Mouse (Mus musculus): ENCODE data around the gene Pgpep1.

Gene Pgpep1

DNA sequence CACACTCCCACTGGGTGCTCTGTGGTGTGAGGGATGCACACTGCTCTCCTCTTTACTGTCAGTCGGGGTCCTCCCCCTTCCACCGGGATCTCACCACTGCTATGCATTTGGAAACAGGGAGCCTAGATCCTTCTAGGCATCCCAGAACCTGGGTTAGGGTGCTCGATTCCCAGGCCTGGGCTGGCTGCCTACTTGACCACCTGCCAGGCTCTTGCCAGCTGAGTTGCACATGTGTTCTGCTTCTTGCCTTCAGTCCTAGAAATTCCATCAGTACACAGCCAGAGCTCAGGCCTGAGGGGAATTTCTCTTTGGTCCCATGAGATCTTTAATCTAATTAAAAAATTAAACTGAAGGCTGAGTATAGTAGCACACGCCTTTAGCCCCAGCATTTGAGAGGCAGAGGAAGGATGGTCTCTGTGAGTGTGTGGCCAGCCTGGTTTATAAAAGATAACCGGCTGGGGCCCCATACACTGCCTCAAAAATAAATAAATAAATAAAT lies 29.8 kb upstream of the Pgpep1 start:
- no peak for DNase-seq

DNA sequence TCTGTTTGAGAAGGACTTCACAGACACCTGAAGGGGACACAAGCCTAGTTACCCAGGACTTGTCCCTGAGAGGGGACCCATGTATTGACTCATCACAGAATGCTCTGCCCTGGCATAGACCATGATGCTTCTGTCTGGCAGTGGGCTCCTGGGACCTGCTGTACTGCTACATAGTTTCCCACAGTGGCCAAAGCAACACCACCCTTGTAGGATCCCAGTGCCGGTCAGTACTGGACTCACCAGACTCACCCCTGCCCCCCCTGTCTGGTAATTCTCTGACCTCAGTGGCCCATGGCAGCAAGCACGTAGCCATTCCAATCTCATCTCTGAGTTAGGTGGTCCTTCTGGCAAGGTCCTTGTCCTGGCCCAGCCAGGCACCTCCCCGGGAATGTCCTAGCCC lies 27.9 kb upstream of the Pgpep1 start:
- DNase-seq = no peak

DNA sequence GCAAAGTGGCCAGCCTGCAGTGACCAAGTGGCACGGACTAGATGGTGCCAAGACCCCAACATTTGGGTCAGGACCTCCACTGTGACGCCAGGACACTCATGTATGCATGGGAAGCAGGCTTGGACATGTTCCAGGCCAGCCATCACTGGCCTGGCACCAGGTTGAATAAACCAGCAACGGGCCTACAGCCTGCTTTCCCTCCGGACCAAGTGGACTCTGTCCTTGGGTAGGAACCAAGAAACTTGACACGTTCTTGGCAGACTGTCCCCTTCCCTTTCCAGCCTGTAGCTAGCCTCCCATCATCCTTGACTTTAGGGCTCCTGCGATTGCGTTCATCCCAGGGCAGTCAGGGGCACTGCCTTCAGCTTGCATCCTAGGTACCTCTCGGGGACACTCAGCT lies 27.4 kb upstream of the Pgpep1 start:
- no peak for DNase-seq

DNA sequence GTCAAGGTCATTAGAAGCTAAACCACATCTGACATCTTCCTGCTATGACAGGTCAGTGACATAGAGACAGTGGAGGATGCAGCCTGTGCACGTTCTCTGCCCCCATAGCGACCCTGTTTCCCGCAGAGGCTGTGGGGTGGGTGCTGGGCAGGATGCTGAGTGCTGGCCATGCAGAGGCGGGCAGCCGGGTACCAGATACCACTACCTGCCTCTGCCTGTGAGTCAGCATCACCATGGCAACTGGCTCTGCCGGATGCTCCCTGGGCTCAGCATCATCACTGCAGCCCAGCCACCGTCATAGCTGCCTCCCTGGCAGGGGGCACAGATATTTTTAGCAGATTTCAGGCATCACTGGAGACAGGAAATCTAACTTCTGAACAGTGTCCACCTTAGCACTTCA lies 24.1 kb upstream of the Pgpep1 start:
- DNase-seq = no peak

DNA sequence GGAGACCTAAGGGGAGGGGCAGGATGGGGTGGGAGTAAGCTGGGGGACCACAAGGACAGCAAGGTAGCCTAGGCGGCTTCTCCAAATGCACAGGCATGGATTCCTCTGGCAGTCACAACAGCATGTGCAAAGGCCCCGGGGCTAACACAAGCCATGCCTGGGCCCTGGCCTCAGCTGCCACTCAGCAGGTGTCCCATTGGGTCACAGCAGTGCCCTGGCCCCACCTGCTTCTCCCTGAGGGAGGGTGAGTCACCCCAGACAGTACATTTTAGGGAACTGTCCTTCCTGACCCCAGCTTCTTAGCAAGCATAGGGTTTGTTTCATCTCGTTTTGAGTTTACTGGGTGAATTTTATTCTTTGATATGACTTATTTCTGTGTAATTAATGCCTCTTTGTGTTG lies 22.5 kb upstream of the Pgpep1 start:
- DNase-seq = no peak

DNA sequence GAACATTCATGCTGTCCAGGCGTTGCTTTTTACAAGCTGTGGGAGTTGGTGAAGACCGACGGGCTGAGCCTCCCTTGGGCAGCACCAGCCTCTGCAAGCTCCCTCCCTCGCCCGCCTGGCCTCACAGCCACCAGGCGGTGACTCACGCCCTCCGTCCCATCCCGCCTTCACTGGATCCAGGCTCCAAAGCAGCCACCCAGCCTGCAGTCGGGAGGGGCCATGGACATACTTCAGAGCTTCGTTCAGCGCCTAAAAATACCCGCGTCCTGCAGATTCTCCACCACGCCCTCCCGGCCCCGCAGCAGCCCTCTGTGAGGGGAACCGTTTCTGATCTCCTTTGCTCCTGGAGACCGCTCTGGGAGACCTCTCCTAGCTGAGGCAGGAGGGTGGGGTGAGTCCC lies 22.0 kb upstream of the Pgpep1 start:
- no peak for DNase-seq

DNA sequence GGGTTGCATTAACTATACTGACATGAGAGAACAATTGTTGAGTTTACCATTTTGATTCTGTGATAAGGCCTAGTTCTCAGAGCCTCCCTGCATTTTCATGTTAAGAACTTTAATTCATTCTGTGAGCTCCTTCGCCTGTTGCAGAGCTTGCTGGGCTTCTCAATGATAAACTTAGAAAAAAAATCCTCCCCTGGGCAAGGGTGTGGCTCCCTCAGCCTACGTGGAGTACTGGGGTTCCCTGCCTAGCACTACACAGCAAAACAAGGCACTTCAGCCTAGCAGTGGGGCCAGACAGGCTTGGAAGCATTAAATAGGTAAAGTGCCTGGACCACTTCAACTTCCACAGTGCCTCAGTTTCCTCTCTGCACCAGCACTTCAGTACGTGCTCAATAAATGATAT lies 21.2 kb upstream of the Pgpep1 start:
- no peak for DNase-seq

DNA sequence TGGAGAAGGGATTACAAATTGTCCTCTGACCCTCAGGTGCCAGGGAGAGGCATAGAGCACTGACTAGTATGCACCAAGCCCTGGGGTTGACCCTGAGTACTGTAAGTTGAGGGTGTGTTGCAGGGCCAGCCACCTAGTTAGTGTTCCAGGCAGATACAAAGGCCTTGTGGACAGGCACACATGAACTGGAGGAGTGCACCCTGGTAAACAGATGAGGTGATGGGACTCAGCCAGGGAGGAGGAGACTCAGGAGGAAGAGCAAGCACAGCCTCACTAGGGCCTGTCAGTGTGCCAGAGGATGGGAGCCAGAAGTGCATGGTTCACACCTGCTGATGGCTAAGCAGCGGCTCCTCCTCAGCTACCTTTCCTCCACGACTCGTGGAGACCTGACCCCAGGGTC lies 19.9 kb upstream of the Pgpep1 start:
- DNase-seq = no peak

DNA sequence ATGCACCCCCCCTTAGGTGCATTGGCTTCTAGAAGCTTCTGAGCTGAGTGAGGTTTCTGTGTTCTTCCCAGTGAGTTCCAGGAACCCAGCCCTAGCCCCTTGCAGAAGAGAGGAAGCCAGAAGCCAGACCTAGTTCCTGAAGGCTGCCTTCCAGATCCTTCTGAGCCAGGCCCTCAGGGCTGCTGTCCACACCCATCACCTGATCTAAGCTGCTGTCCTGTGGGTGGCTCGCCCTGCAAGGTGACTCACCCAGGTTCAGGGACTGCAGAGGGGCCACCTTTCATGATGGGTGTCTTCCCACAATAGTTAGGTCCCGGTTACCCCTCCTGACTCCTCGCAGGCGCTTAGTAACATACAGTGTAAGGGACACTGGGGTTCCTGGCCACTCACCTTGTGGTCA lies 19.2 kb upstream of the Pgpep1 start:
- no peak for DNase-seq

DNA sequence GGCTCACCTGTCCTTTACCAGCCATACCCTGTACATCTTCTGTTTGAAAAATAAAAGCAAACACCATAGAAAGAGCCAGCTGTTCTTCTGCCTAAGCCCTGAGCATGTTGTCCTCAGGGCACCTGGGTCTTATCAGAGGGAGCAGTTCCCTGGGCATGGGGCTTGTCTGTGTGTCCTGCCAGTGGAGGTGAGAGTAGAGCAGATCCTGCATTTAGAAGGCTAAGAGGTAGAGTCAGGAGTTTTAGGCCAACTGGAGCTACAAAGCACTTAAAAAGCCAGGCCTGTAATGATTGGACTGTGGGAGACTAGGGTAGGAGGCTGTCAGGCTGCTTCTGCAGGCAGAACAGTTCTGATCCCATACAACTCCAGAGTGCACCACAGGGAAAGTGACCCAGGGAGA lies 18.5 kb upstream of the Pgpep1 start:
- no peak for DNase-seq

DNA sequence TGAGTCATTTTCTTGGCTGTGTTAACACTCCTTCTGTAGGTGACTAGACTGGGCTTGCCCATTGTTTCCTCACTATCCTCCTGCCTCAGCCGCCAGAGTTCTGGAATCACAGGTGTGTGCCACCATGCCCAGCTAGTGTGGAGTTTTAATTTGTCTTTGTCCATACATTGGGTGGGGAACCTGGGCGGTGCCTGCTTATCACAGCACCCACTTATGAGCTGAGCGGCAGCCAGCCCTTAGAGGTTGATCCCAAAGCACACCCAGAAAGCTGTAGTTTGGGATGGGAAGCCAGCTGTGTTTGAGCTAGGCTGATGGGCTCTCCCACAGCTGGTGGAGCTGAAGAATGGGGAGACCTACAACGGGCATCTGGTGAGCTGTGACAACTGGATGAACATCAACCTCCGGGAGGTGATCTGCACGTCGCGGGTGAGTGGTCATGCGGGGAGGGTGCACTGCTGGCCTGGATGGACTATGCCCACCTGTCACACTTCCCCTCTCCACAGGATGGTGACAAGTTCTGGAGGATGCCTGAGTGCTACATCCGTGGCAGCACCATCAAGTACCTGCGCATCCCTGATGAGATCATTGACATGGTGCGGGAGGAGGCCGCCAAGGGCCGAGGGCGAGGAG lies 17.4 kb upstream of the Pgpep1 start:
- DNase-seq = no peak

DNA sequence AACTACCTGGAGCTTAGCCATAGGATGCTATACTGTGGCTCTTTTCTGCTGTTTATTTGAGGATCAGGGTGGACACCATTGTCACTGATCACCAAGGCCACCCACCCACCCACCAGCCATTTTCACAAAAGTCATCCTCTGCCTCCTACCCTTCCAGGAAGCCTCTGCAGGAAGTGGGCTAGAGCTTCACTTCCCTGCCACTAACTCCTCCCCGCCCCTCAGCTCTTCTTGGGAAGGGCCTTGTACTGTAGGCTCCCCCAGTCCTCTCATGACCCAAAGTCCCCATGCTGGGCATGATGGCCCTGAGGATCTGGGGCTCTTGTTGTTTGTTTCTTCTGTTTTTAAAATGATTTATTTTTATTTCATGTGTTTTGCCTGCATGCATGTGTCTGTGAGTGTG lies 15.1 kb upstream of the Pgpep1 start:
- peak; percentile 82 for DNase-seq

DNA sequence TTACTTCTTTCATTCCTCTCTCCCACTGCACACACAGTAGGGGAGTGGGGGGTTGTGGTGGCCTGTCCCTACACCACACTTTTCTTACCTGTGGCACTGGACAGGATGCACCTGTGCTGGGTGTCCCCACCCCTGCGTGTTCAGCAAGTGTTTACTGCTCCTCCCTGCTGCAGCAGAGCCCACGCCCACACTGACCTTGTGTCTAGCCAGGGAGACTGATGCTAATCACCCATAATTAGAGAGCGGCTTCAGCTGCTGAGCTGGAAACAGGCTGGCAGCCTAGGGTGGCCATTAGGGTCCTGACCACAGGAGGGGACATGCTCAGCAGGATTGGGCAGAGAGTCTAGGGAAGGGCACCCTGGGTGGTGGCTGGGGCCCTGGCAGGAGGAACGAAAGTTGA lies 14.5 kb upstream of the Pgpep1 start:
- DNase-seq = no peak

DNA sequence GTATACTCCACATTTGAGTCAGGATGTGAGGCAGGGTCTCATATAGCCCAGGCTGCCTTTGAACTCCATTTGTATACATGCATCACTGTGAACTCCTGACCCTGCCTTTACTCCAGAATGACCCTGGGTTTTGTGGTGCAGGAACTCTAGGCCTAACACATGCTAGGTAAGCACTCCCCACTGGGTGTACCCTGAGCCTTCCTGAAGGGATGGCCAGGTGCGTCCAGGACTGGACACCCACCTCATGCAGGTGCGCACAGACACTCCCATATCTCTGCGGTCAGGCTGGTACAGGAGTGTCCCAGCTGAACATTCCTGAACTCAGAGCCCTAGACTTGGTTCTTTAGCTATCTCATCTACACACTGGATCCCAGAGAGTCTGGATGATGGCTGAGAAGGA lies 13.9 kb upstream of the Pgpep1 start:
- DNase-seq = no peak

DNA sequence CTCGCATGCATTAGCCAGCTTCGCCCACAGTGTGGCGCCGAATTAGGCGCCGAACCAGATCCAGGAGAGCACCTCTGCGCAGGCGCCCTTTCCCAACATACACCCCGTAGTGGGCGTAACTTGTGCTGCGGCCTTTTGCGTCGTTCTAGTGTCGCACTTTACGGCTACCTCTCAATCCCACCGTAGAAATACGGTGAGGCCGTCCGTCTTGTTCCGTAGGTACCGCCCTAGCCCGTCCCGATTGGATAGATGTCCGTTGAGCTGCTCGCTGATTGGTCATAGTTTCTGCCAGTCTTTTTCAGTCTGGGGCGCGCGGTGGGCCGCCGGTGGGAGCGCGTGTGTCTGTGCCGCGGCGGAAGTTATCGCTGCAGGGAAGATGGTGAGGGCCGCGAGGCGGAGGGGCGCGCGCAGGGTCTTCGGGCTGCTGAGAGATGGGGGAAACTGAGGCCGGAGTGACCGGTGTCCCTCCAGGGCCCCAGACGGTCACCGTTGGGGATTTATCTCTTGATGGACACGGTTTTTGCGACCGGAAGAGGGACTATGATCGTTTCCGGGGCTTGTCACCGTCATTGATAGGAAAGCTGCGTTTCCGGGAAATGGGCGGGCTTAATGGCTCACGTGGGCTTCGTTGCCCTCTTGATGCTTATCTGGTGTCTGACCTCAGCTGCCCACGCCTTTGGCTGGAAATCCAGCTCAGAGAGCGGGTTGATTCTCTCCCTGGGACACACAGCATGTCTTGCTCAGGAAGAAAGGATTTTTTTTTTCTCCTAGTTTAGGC lies 13.1 kb upstream of the Pgpep1 start, which contains the start of gene Lsm4:
Lsm4 (plus strand) TSS at position 170 of the 778 bp plus-strand sequence.
- peak; percentile 96 for DNase-seq

DNA sequence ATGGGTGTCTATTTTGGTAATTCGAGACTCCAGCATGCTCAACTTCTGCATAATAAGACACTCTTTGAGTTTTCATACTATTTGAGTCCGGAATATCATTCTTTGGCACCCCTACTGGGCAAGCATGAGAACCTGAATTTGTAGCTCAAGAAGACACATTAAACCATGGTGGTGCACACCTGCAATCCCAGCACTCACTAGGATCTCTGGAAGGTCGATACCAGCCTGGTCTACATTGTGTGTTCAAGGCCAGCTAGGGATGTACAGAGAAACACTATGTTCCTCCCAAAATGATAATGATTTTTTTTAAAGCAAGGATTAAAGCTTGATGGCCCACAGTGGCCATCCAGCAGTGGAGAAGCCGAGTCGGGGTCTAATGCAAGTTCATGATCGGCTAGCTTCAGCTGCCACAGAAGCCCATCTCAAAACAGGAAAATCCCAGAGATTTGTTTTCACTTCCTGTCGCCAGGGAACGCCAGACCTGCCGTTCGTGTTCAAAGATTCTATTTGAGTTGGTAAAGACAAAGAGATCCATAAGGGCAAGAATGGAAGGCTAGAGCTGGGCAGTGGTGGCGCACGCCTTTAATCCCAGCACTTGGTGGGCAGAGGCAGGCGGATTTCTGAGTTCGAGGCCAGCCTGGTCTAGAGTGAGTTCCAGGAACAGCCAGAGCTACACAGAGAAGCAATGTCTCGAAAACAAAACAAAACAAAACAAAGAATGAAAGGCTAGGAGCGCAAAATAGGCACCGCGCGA lies 12.3 kb upstream of the Pgpep1 start:
- no peak for DNase-seq

DNA sequence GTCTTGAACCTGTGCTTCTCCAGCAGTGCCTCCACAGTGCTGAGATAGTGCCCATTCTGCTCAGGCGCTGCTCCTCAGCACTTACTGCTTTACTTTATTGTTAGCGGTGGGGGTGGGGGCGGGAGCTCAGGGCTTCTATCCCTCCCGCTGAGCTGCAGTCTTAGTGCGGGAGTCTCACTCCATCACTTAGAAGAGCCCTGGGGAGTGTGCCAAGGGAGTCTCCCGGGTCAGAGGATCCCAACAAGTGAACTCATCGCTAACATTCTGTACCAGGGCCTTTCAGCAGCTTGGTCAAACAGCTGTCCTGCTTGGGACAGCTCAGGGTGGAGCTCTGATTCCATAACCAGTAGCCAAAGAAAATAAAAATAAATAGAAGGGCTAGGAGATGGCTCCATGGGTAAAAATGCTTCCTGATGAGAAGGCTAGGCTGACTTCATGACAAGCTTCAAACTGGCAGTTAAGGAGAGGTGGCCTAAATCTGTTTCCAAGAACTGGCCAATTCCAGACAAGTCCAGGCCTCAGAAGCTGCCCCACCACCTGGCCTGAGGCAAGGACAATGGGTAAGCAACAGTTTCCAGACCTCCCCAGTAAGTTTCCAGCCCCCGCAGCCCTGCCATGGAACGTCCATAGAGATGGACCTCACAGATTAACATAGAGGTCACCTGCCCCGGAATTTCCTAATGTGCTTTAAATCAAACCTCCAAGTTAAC lies 11.6 kb upstream of the Pgpep1 start:
- DNase-seq = no peak

DNA sequence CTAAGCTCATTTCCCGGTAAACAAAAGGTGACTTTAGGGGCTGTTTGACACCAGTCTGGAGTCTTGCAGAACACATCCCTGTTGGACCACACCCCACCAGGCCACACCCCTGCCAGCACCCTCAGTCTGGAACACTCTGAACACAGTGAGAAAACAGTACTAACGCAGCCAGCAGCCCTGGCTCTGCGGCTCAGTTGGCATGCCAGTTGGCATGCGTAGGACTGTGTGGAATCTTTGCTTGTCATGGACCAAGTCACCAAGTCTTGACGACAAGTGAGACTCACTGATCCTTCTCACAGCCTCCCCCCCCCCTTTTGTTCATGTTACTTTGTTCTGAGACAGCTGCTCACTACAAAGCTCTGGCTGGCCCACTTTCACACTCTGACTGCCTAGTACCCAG lies 6.9 kb upstream of the Pgpep1 start:
- DNase-seq = peak; percentile 44

DNA sequence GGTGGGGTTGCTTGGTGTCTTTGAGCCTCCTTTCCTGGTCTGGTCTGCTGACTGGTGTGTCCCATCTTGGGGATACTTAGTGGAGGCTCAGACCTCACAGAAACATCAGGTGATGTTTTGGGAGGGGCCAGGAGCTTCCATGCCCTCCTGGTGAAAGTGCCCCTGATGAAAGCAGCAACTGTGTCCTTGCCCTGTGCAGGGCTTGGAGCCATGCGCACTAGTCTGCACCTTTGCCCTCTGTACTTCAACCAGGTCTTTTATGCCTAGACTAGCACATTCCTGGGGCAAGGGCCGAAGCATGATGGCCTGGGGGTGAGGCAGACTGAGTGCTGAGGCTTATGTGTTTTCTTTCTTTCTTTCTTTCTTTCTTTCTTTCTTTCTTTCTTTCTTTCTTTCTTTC lies 5.4 kb upstream of the Pgpep1 start:
- DNase-seq = no peak

DNA sequence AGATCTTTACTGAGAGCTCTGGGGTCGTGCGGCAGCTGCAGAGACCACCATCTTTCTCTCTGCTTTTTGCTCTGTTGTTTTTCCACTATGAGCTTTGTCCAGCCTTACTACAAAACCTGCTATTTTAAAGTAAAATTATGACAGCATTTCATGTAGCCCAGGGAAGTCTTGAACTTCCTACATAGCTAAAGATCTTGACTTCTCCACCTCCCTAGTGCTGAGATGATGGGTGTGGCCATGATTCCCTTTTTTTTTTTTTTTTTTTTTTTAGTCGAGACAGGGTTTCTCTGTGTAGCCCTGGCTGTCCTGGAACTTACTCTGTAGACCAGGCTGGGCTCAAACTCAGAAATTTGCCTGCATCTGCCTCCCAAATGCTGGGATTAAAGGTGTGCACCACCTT lies 4.4 kb upstream of the Pgpep1 start:
- no peak for DNase-seq

DNA sequence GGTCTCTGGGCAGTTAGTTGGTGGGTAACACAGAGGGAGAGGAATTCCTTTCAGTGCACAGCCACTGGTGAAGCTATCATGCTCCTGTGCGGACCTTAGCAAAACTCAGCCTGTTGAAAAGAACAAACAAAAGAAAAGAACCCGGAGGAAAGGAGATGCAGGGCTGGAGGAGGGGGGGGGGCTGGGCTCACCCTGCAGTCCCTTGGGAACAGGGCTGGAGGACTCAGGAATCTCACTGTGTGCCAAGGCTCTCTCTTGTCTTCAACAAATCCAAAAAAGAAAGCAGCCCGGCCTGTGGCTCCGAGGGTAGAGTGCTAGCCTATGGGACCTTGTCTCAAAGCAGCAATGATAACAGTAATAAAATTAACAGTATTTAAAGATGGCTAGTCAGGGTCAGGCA lies 3.5 kb upstream of the Pgpep1 start:
- no peak for DNase-seq

DNA sequence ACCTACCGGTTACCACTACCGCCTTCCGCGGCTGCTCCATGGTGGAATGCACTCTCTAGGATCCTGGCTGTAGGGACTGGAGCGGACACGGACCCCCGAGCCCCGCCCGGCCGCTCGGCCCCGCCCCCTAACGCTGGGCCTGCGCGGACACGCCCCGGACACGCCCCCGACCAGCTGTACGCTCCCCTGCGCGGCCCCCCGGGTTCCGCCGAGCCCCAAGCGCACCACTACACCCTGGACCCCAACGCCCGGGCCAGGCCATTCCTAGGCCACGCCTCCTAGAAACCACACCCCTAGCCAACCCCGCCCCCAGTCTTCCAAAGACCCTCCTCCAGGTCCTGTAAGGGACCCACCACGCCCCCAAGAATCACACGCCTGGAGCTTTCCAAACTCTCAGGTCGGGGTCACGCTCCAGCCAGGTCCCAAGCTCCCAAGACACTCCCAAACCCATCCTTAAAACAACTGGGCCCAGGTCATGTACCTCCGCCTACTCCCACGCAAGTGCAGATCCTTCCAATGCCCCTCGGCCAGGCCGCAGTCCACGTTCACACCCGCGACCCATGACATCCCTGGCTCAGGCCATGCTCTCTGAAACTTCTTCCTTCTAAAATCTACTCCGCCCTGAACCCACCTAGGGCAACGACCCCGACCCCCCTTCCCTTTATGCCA lies 450 bp downstream of the Pgpep1 start:
- DNase-seq = peak; percentile 94
